Mouse (Mus musculus) brain, embryonic 14.5 days (tissue): ENCODE results near the gene Uck1. TPM values are rescaled to one million over a fixed set of nuclear protein-coding genes. Genes with fewer than 3 reads are reported as not detected.

Experiments
- DNase-seq: peaks from one replicate; pipeline ENCODE4 v3.0.0-alpha.2; 2011; ENCODE audit warnings: low read depth
- CTCF ChIP-seq: fragments of 200-500 bp; IDR thresholded peaks from 2 replicates; pipeline ENCODE4 v1.5.1; 2012; ENCODE audit warnings: inconsistent platforms, mild to moderate bottlenecking, moderate library complexity, borderline replicate concordance; ENCODE audit not compliant: insufficient read depth, insufficient read length; ENCODE audit errors: extremely low read depth
- POLR2A ChIP-seq: fragments of 200-500 bp; IDR thresholded peaks from 2 replicates; pipeline ENCODE4 v1.6.1; 2012; ENCODE audit warnings: mild to moderate bottlenecking, inconsistent platforms, borderline replicate concordance; ENCODE audit not compliant: poor library complexity, insufficient read depth, insufficient read length, severe bottlenecking; ENCODE audit errors: extremely low read depth
- polyA plus RNA-seq: library from polyadenylated mRNA; depleted of rRNA; stranded (reverse); fragments of >200 nt; gene quantifications from 2 replicates; pipeline ENCODE4 v1.2.3, GENCODE M21; 2012

The Uck1 gene
- polyA plus RNA-seq, 1 experiment: 70.7 TPM

- DNase-seq: no peak
- TF ChIP-seq POLR2A: no peak
- no peak for TF ChIP-seq CTCF
Measured at GRCm38 (mm10) chr2:32254563-32254962, 5.4 kb downstream of the Uck1 start.

DNA sequence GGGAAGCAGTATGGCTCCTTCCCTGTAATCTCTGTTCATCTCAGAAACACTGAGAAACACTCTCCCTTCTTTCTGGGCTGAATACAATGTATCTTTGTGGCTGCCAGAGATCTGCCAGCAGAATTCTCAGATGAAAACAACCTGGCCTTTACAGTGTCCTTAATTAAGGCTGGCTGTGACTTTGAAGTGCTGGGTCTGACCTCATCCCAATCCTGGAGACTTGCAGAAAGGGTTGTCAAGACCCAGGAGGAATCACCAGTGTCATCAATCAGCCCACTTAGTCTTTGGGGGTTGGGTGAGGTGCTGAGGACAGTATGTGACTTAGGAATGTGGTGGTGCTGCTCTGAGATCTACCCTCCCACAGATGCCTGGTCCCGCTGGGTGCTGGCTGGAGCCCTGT is 6.6 kb downstream of the Uck1 start:
- TF ChIP-seq POLR2A: no peak
- no peak for TF ChIP-seq CTCF
- DNase-seq: no peak

DNA sequence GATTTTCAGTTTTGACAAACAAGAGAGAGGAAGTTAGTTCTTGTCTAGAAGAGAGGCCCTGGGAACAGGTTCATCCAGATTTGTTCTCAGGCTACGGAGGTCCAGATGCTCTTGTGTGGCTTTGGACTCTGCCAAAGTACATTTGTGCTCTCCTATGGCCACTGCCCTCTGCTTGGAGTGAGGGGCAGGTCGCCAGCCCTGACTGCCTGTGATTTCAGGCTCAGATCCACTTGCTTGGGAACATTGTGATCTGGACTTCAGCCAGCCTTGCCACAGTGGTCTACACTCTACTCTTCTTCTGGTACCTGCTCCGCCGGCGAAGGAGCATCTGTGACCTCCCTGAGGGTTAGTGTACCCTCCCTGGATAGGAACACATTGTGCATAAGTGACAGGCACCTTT is 7.3 kb downstream of the Uck1 start:
- DNase-seq: no peak
- TF ChIP-seq CTCF (no peak), POLR2A (no peak)

- TF ChIP-seq CTCF (no peak), POLR2A (no peak)
- no peak for DNase-seq
Measured at GRCm38 (mm10) chr2:32251791-32252527, 8.0 kb downstream of the Uck1 start.

GRCm38 (mm10) chr2:32248377-32249361 is 11.3 kb downstream of the Uck1 start:
- no peak for TF ChIP-seq CTCF
- TF ChIP-seq POLR2A: no peak
- no peak for DNase-seq

GRCm38 (mm10) chr2:32246741-32247140 is 13.2 kb downstream of the Uck1 start:
- TF ChIP-seq POLR2A (no peak), CTCF (no peak)
- no peak for DNase-seq

- no peak for DNase-seq
- TF ChIP-seq POLR2A (no peak), CTCF (no peak)
Measured at GRCm38 (mm10) chr2:32242986-32243385, 17.0 kb downstream of the Uck1 start.

GRCm38 (mm10) chr2:32240591-32240990 is 19.4 kb downstream of the Uck1 start:
- TF ChIP-seq CTCF (no peak), POLR2A (no peak)
- DNase-seq: no peak

DNA sequence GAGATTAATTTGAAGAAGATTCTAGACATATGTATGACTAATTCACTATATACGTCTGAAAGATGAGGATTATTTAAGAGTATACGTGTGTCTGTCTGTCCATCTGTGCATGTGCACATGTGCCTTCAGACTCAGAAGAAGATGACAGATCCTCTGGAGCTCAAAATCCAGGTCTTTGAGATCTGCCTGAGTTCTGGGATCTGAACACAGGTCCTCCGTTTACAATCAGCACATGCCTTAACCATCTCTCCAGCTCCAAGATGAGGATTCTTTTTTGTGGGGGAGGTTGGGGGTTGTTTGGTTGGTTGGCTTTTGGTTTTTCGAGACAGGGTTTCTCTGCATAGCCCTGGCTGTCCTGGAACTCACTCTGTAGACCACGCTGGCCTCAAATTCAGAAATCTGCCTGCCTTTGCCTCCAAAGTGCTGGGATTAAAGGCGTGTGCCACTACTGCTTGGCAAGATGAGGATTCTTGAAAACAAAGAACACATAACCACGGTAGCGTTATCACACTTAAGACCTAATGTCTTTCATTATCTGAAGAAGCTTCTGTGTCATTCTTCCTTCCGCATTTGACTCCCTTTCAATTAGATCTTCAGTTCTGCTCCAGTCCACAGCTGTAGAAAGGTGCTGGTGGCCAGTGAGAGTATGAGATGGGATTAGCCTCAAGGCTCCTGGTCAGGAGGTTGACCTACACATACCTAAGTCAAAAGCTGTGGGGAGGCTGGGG is 21.1 kb downstream of the Uck1 start:
- DNase-seq: no peak
- TF ChIP-seq CTCF: no peak
- TF ChIP-seq POLR2A: no peak

- no peak for TF ChIP-seq CTCF
- no peak for TF ChIP-seq POLR2A
- no peak for DNase-seq
Measured at GRCm38 (mm10) chr2:32237571-32237970, 22.4 kb downstream of the Uck1 start.

DNA sequence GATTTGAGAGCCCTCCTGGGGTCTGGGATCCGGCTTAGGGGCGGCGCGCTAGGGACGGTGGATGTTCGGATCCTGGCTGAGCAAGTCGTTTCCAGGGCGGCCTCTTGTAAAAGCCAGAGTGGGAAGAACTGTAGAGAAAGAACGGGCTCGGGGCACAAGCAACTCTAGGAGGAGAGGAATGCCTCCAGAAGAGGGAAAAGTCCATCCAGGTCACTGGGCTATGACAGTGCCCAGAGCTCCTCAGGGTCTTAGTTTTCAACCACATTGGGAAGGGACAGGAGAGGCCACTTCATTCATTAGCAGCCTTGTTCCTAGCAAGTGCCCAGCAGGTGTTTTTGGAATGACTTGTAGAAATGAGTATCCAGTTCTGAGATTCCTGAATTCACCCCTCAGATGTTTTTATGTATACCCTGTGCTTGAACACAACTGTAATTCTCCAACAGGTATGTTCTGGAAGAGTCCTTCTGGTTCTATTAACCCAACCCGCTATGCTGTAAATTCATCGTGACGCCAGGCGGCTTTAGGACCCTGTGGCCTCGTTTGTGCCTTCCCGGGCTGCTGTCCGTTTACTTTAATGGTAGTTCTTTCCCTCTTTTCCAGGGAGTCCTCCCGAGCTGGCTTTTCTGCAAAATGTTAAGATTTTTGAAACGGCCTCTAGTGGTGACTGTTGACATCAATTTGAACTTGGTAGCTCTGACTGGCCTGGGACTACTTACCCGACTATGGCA is 23.0 kb downstream of the Uck1 start:
- TF ChIP-seq CTCF: peak; percentile 33; the same call in 1 of the 2 replicates
- TF ChIP-seq POLR2A: no peak
- DNase-seq: peak; percentile 81

GRCm38 (mm10) chr2:32235886-32236759 is 23.8 kb downstream of the Uck1 start, which contains the start of gene Pomt1:
Gene Pomt1, plus strand, starts transcription at chr2:32236590.
- DNase-seq: peak; percentile 98
- TF ChIP-seq CTCF (no peak), POLR2A (peak; percentile 31; the same call in 1 of the 2 replicates)

GRCm38 (mm10) chr2:32235433-32235832 is 24.5 kb downstream of the Uck1 start:
- no peak for DNase-seq
- TF ChIP-seq POLR2A (no peak), CTCF (no peak)
